Mouse (Mus musculus): ENCODE data around the gene 4933430I17Rik. TPM values are rescaled to one million over a fixed set of nuclear protein-coding genes. Genes with fewer than 3 reads are reported as not detected.
A peak's percentile ranks its signal among the peaks of the same experiment; 100 is the strongest.

Gene 4933430I17Rik
- polyA plus RNA-seq, 1 experiment from 2014 or later = 0.47 TPM

GRCm38 (mm10) chr4:62519849-62520233, 5.3 kb upstream of the 4933430I17Rik start, which contains the start of gene Alad:
Gene Alad (minus strand): TSS chr4:62519918.
- Histone ChIP-seq H3K4me1 (peaks cover 63% of the 10 kb centered on the region), H3K4me3 (replicated peaks) (peak within 1 kb of the TSS; percentile 85), H3K9ac (peak within 1 kb of the TSS; percentile 69), H3K9me3 (replicated peaks) (no peaks in the 10 kb centered on the region), H3K27ac (peak within 1 kb of the TSS; percentile 95), H3K27me3 (no peaks in the 10 kb centered on the region), H3K4me2 (peak within 1 kb of the TSS; percentile 82), H3K36me3 (peaks cover 20% of the 10 kb centered on the region)
- peak; percentile 95 for ATAC-seq (replicated peaks; ENCODE audit: low FRiP score)
- under 1% methylated on average over 37 of the region's 37 CpGs for WGBS

DNA sequence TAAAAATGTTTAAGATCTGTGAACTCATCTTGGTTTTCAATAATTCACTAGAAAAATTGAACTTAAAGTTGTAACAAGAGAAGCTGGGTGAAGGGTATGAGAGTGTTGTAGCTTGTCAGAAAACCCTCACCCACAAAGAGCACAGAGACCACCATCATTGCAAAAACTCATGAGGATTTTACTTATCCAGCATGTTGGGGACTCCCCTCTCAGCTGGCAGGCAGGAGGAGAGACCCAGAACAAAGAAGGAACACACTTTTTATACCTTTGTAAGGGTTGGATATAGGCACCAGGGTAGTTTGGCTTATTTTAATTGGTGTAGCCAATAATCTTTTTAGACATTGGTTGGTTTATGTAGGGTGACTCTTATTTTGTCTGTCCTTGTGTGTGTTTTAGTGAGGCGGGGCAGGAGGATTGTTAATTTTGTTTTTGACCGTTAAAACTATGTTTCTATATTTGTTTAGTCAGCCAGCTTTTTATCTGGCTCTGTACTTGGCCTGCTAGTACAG, 4.2 kb upstream of the 4933430I17Rik start:
- Histone ChIP-seq H3K4me1 (peaks cover 52% of the 10 kb centered on the region), H3K4me3 (replicated peaks) (no peak overlapping the region), H3K4me2 (no peak overlapping the region), H3K36me3 (peaks cover 20% of the 10 kb centered on the region), H3K9me3 (replicated peaks) (no peaks in the 10 kb centered on the region), H3K9ac (no peak overlapping the region), H3K27me3 (no peaks in the 10 kb centered on the region), H3K27ac (peak overlapping the region; percentile 95)
- WGBS = 89% methylated on average over 2 of the region's 2 CpGs
- ATAC-seq (replicated peaks; ENCODE audit: low FRiP score) = no peak

- Histone ChIP-seq H3K36me3 (peaks cover 20% of the 10 kb centered on the region), H3K4me3 (replicated peaks) (peak overlapping the region; percentile 78), H3K4me2 (peak overlapping the region; percentile 88), H3K9me3 (replicated peaks) (no peaks in the 10 kb centered on the region), H3K27ac (no peak overlapping the region), H3K9ac (peak overlapping the region; percentile 36; the same call in 1 of the 2 replicates), H3K27me3 (no peaks in the 10 kb centered on the region), H3K4me1 (peaks cover 15% of the 10 kb centered on the region)
- no peak for ATAC-seq (replicated peaks; ENCODE audit: low FRiP score)
- WGBS = 3% methylated on average over 9 of the region's 10 CpGs
These were observed 281 bp downstream of the 4933430I17Rik start for GRCm38 (mm10) chr4:62525489-62525811.

DNA sequence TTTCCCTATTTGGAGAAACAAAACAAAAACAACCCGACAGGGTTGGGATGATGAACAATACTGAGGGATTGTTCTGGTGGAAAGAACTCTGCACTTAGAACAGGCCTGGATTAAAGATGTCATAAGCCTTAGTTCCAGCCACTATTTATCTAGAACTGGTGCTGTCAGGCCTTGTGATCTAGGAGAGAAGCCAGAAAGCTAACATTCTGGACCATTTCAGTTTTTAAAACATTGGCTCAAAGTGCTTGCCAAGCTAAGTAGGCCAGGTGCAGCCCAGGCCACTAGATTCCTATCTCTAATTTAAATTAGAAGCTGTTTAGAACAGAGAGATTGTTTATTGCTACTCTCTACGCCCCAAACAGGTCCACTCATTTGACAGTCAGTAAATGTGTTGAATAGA, 1.1 kb downstream of the 4933430I17Rik start:
- ATAC-seq (replicated peaks; ENCODE audit: low FRiP score) = no peak
- H3K9ac ChIP-seq = no peak overlapping the region
- H3K4me2 ChIP-seq = no peak overlapping the region
- peaks cover 20% of the 10 kb centered on the region for H3K36me3 ChIP-seq
- peaks cover 13% of the 10 kb centered on the region for H3K4me1 ChIP-seq
- H3K27me3 ChIP-seq = no peaks in the 10 kb centered on the region
- no peak overlapping the region for H3K4me3 ChIP-seq (replicated peaks)
- WGBS = 70% methylated on average over 2 of the region's 2 CpGs
- H3K27ac ChIP-seq = no peak overlapping the region
- no peaks in the 10 kb centered on the region for H3K9me3 ChIP-seq (replicated peaks)

GRCm38 (mm10) chr4:62527655-62528054, 2.5 kb downstream of the 4933430I17Rik start:
- Histone ChIP-seq H3K27me3 (no peaks in the 10 kb centered on the region), H3K4me3 (replicated peaks) (no peak overlapping the region), H3K36me3 (peaks cover 11% of the 10 kb centered on the region), H3K9ac (no peak overlapping the region), H3K4me1 (peaks cover 13% of the 10 kb centered on the region), H3K27ac (no peak overlapping the region), H3K9me3 (replicated peaks) (no peaks in the 10 kb centered on the region), H3K4me2 (no peak overlapping the region)
- WGBS = 82% methylated on average over 4 of the region's 4 CpGs
- no peak for ATAC-seq (replicated peaks; ENCODE audit: low FRiP score)

- Histone ChIP-seq H3K4me1 (no peaks in the 10 kb centered on the region), H3K9ac (no peak overlapping the region), H3K4me3 (replicated peaks) (no peak overlapping the region), H3K9me3 (replicated peaks) (no peaks in the 10 kb centered on the region), H3K27me3 (no peaks in the 10 kb centered on the region), H3K36me3 (no peaks in the 10 kb centered on the region), H3K27ac (no peak overlapping the region), H3K4me2 (no peak overlapping the region)
- 87% methylated on average over 6 of the region's 6 CpGs for WGBS
- ATAC-seq (replicated peaks; ENCODE audit: low FRiP score) = no peak
These were observed 8.6 kb downstream of the 4933430I17Rik start for GRCm38 (mm10) chr4:62533729-62534128.

GRCm38 (mm10) chr4:62541802-62542201, 16.6 kb downstream of the 4933430I17Rik start:
- Histone ChIP-seq H3K27ac (no peak overlapping the region), H3K27me3 (no peaks in the 10 kb centered on the region), H3K4me2 (no peak overlapping the region), H3K4me1 (no peaks in the 10 kb centered on the region), H3K36me3 (no peaks in the 10 kb centered on the region), H3K9ac (no peak overlapping the region), H3K9me3 (replicated peaks) (no peaks in the 10 kb centered on the region), H3K4me3 (replicated peaks) (no peak overlapping the region)
- no peak for ATAC-seq (replicated peaks; ENCODE audit: low FRiP score)
- 67% methylated on average over 3 of the region's 3 CpGs for WGBS

- Histone ChIP-seq H3K9me3 (replicated peaks) (no peaks in the 10 kb centered on the region), H3K27ac (no peak overlapping the region), H3K4me3 (replicated peaks) (no peak overlapping the region), H3K36me3 (no peaks in the 10 kb centered on the region), H3K4me1 (no peaks in the 10 kb centered on the region), H3K4me2 (no peak overlapping the region), H3K27me3 (no peaks in the 10 kb centered on the region), H3K9ac (no peak overlapping the region)
- no peak for ATAC-seq (replicated peaks; ENCODE audit: low FRiP score)
- WGBS = 87% methylated on average over 6 of the region's 6 CpGs
These were observed 18.6 kb downstream of the 4933430I17Rik start for GRCm38 (mm10) chr4:62543782-62544181.

GRCm38 (mm10) chr4:62544801-62545200, 19.6 kb downstream of the 4933430I17Rik start:
- H3K9me3 ChIP-seq (replicated peaks) = no peaks in the 10 kb centered on the region
- no peak overlapping the region for H3K9ac ChIP-seq
- H3K27me3 ChIP-seq = no peaks in the 10 kb centered on the region
- H3K4me1 ChIP-seq = no peaks in the 10 kb centered on the region
- no peak overlapping the region for H3K4me2 ChIP-seq
- no peak overlapping the region for H3K27ac ChIP-seq
- H3K4me3 ChIP-seq (replicated peaks) = no peak overlapping the region
- no peaks in the 10 kb centered on the region for H3K36me3 ChIP-seq
- ATAC-seq (replicated peaks; ENCODE audit: low FRiP score) = no peak

DNA sequence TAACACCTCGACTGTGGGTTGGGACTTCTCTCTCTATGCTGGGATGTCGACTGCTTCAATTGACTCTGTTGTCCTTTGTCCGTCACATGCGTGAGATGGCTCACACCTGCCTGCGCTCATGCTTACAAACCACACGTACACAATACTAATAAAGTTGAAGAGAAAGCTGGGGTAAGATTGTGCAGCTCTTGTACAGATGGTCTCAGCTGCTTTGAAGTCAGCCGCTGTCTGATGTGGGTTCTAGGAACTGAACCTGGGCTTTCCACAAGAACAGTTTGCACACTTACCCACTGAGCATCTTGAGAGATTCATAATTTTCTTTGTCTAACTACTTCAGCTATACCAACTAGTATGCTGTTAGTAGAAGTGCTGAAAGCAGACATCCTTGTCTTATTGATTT, 26.8 kb downstream of the 4933430I17Rik start:
- Histone ChIP-seq H3K9me3 (replicated peaks) (no peaks in the 10 kb centered on the region), H3K4me1 (no peaks in the 10 kb centered on the region), H3K36me3 (no peaks in the 10 kb centered on the region), H3K27ac (no peak overlapping the region), H3K27me3 (no peaks in the 10 kb centered on the region), H3K9ac (no peak overlapping the region), H3K4me3 (replicated peaks) (no peak overlapping the region), H3K4me2 (no peak overlapping the region)
- WGBS = 80% methylated on average over 7 of the region's 7 CpGs
- ATAC-seq (replicated peaks; ENCODE audit: low FRiP score) = no peak

DNA sequence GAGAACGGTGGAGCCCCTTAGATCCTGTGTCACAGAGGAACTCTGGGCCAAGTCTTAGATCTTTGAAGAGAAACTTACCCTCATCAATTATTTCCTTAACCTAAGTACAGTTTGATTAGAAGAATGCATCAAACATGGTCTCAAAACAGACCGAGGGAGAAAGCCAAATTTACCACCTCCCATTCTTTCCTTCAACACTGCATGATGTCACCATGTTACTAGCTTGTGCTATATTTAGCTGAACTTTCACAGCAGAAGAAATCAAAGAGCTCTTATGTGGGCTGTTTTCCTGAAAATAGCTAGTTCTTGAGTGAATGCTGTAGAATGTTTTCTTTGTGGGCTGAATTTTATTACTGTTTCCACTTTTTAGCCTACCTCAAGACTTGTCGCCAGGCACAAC, 32.3 kb downstream of the 4933430I17Rik start:
- Histone ChIP-seq H3K9ac (no peak overlapping the region), H3K36me3 (no peaks in the 10 kb centered on the region), H3K4me2 (no peak overlapping the region), H3K27ac (no peak overlapping the region), H3K4me1 (no peaks in the 10 kb centered on the region), H3K9me3 (replicated peaks) (no peaks in the 10 kb centered on the region), H3K27me3 (no peaks in the 10 kb centered on the region), H3K4me3 (replicated peaks) (no peak overlapping the region)
- WGBS = 47% methylated on average over 3 of the region's 3 CpGs
- no peak for ATAC-seq (replicated peaks; ENCODE audit: low FRiP score)

DNA sequence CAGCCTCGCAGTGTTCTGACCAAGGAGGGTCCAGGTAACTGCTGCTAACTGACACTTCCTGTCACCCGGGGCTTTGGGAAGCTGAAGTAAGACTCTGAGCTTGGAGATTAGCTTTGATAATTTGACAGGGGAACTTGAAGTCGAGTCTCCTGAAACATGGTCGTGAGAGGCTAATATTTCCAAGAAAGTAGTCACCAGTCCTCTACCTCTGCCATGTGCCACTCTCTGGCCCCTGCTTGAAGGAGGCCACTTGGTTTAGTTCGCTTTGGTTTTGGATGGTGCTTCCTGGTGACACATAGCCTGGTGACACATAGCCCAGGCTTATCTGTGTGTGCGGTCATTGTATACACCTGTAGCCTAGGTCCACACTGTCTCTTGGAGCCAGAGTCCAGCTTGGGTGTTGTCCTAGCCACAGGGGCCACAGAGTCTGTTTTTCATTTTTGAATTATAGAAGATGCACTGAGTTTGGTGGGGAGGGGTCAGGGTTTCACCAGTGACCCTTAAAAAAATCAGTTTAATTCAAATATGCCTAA, 34.7 kb downstream of the 4933430I17Rik start, which contains the start of gene Rgs3:
Gene Rgs3 (plus strand): TSS at position 51 of the 533 bp plus-strand sequence.
- no peak within 1 kb of the TSS for H3K27ac ChIP-seq
- 55% methylated on average over 6 of the region's 6 CpGs for WGBS
- no peak for ATAC-seq (replicated peaks; ENCODE audit: low FRiP score)

More for the DNA sequence above, 34.7 kb downstream of the 4933430I17Rik start, which contains the start of gene Rgs3:
- no peaks in the 10 kb centered on the region for H3K27me3 ChIP-seq
- no peaks in the 10 kb centered on the region for H3K36me3 ChIP-seq
- H3K9me3 ChIP-seq (replicated peaks) = no peaks in the 10 kb centered on the region
- peaks cover 1% of the 10 kb centered on the region; the same call in 1 of the 2 replicates for H3K4me1 ChIP-seq
- H3K4me3 ChIP-seq (replicated peaks) = no peak within 1 kb of the TSS
- H3K4me2 ChIP-seq = no peak within 1 kb of the TSS
- H3K9ac ChIP-seq = no peak within 1 kb of the TSS

Measured in kidney, embryonic 15.5 days (tissue).